Mouse (Mus musculus): ENCODE data around the gene Krt84.

GRCm38 (mm10) chr15:101544478-101544877, 11.9 kb upstream of the Krt84 start:
- TF ChIP-seq CTCF (IDR thresholded peaks at IDR 0.05; ENCODE audit: borderline replicate concordance, control insufficient read depth, extremely low read depth, insufficient read depth, low read length, poor library complexity) (no peak), POLR2A (IDR thresholded peaks at IDR 0.05; ENCODE audit: control insufficient read depth, extremely low read depth, insufficient read depth, low read length, poor library complexity) (no peak)

Measured in thymus, adult 2 months (tissue).